Mouse (Mus musculus): ENCODE measurements around the gene Tppp2.

Gene Tppp2

DNA sequence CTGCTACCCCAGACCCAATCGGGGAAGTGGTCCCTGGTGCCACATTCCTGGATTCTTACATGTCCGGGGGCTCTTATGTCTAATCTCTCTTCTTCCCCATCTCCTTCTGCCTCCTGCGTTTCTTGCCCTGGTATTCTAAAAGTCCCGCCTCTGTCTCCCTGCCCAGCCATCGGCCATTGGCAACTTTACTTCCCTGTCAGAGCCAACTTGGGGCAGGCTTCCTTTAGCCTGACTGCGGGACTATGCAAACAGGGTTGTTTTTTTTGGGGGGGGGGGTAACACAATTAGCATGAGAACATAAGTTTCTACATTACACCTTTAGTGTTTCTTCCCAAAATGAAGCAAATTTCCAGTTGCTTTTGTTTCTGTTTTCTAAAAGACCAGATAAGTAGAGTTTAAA lies 25.1 kb downstream of the Tppp2 start:
- DNase-seq (ENCODE audit: low spot score in 2 of 2): no peak

DNA sequence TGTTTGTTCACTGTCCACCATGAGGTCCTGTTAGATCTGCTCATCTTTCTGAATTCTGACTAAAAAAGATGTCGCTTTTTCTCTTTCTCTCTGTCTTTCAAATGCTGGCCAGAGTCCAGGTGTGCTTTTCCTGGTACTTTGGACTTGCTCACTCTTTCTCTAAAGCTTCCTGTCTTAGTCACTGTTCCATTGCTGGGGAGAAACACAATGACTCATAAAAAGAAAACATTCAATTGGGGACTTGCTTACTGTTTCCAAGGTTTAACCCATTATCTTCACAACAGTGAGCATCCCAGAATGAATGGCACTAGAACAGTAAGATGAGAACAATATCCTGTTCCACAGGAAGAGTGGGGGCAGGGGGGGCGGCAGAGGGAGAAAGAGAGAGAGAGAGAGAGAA lies 42.1 kb downstream of the Tppp2 start:
- no peak for DNase-seq (ENCODE audit: low spot score in 2 of 2)

DNA sequence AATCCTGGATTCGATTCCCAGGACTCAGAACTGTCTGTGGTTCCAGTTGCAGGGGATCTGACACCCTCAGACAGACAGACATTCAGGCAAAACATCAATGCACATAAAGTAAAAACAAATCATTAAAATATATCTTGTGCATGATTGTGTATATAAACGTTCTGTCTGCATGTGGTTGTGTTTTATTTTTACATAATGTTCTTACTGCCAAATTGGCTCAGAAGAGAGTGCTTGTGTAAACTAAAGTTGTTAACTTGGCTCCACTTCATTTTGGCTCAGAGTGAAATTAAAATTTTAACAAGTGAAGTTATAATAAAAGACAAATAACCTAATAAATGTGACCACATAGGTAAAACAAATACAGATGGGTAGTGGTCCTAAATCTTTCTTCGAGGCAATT lies 49.2 kb downstream of the Tppp2 start:
- no peak for DNase-seq (ENCODE audit: low spot score in 2 of 2)
